Mouse (Mus musculus): ENCODE measurements around the gene Gad1. TPM values are rescaled to one million over a fixed set of nuclear protein-coding genes. Genes with fewer than 3 reads are reported as not detected.

Gad1 gene
- total RNA-seq, 2 experiments from 2014 or later = 0.78 to 1.7 TPM

DNA sequence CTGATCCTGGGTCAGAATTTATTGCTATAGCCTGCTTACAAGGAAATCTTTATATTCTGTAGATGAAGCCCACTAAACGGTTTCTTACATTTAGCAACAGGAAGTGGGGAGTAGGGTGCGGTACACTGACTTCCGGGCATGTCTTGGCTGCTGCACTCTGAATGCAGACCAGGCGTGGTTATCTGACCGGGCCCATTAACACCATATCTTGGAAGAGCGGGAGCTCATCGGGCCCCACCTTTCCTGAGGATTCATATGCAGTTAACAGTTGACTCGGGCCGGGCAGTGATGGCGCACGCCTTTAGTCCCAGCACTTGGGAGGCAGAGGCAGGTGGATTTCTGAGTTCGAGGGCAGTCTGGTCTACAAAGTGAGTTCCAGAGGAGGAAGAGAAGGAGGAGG is 75.5 kb downstream of the Gad1 start:
- no peak for DNase-seq

DNA sequence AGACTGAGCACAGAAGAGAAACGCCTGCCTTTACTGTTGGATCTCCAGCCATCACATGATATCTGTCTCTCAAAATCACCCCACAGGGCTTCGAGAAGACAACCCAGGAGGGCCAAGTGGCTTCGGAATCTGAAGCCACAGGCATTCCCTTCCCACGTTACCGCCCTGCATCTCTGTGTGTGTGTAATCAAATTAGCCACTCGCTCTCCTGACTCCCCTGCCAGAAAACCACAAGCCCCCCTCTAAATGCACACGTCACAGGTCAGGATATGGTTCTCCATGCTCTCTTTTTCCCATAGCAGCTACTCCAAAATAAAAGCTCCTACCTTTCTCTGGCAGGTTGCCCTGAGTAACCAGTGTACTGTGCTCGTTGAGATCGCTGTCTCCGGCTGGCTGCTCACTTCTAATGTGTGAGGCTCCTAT is 76.5 kb downstream of the Gad1 start:
- DNase-seq = peak; percentile 22

DNA sequence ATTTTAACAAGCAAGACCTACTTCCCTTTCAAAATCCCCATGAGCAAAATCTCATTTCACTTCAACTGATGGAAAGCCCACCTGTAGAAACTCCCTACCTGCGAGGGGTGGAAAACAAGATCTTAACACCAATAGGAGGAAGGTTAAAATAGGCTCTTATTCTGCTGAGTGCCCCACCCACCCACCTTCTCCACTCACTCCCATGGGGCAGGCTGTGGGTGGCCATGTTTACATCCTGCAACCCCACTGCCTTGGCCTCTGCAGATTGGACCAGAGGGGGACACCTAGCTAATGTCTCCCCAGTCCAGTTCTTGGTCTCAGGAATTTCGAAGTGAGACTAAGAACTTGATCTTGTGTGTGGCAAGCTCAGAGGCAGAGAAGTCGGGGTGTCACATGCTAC is 77.0 kb downstream of the Gad1 start:
- no peak for DNase-seq

DNA sequence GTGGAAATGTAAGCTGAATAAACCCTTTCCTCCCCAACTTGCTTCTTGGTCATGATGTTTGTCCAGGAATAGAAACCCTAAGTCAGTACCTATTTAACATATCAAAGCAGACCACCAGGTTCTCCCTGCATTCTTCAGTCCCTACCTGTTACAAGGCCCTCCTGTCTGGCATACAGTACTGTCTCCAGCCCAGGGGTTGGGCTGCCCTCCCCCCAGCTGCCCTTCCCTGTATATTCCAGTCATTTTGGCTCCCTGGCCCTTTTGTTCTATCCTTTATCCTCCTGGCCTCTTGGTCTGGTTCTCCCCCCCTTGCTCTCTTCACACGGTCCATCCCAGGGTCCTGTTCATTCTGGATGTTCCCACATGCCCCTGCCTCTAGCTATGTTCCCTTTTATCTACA is 78.4 kb downstream of the Gad1 start:
- no peak for DNase-seq

DNA sequence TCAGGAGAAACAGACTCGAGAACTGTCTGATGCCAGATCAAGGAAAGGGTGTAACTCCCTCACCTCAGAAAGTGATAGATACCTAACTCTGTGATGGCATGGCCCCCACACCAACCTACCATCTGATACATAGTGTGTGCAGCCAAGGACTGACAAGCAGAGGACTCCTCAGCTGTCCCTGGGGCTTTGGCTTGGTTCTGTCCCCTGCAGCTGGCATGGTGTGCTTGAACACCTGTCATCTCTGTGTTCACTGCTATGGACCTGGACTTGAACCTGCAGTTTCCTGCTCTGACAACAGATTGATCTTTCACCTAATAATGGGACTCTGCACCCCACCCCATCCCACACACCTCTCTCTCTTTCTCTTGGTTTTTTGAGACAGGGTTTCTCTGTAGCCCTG is 79.5 kb downstream of the Gad1 start:
- no peak for DNase-seq

DNA sequence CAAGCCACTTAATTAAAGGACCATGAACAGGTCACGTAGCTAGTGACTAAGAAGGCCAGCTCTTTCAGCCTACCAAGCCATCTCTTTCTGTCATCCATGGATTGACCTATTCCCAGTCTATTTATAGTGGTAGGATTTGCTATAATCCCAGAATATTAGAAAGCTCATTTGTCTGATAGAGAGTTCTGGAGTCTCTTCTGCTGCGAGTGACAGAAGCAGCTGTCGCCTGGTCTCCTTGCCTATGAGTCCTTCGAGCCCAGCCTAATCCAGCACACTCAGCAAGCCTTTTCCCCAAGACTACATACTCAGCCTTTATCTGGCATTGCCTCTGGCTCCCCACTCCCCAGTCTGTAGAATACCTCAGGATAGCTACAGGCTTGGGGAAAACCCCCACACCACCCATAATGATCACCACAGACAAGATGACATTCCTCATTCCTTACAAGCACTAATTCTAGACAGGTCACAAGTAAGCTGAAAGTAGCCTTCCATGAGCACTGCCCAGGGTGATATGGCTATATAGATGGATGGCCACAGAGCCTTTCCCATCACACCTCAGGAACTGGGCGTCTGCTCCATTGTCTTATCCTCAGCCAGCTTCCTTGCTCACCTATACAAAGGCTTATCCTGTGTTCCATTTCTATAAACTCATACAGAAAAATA is 81.3 kb downstream of the Gad1 start:
- DNase-seq = no peak

DNA sequence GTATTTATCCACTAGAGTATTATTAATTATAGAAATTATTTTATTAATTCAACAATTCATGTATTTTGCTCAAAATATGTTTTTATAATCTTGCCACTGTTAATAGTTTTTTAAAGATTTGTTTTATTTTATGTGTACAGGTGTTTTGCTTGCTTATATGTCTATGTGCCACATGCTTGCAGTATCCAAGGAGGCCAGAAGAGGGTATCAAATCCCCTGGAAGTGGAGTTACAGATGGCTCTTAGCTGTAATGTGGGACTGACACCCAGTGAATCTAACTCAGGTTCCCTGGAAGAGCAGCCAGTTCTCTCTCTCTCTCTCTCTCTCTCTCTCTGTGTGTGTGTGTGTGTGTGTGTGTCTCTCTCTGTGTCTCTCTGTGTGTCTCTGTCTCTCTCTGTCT is 88.1 kb downstream of the Gad1 start:
- DNase-seq = no peak

DNA sequence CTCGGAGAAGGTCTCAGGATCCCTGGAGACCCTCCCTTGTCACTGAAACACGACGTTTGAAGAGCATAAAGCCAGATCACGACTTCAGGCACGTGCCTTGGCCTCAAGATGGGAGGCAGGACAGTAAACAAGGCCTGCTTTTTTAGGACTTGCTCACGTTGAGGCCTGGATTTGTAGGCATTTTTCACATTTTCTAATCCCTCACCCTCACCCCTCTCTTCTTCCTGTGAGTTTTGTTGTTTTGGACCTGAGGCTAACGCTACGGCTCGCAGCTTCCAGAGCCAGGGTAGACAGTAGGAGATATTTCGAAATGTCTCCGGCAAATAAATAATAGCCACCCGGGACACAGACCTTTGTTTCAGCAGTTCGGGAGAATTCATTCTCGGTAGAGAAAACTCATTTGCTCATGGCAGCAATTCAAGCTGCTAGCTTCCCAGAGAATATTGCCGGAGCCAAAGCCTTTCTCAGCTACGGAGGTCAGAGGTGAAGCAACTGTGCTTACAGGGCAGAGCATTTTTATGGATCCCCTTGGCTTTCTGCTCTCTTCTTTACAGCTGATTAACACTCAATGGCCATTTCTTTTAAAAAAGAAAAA is 90.2 kb downstream of the Gad1 start:
- peak; percentile 31 for DNase-seq

DNA sequence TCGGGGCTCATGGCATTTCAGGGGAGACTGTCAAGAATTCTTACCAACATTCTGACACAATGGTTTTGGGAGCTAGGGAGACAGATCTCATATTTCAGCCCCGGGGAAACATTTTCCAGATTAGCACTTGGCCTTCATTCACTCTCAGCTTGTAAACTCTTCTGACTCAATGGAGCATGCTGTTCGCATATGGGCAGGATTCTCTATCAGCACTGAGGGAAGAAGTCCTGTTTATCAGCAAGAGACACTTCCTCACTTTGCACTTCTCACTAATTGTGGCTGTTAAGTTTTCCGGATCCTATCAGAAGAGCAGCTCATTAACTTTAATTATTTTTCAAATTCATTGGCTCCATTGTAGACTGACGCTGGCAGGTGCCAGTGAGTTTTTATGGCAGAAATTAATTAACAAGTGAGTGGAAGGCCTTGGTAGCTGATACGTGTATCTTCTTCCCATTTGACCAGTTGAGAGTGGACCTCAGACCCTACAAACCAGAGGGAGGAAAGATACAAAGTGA is 92.5 kb downstream of the Gad1 start:
- DNase-seq = no peak

DNA sequence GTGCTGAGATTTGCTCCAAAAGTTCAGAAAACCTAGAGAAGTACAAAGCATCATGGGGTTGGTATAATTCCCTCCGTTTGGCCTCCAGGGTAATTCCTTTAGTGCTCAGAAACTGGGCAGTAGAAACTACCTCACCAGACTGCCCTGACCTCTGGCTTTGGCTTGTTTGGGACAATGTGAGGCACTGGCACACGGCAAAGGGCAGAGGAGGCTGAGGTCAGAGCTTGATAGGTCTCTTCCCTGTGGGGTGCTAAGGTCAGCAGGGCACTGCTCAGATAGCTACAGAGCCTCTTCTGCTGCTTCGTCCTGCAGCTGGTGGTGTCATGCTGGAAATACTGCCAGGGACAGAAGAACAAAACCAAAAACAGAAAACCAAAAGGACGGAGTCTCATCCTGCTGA is 94.8 kb downstream of the Gad1 start:
- DNase-seq = no peak

DNA sequence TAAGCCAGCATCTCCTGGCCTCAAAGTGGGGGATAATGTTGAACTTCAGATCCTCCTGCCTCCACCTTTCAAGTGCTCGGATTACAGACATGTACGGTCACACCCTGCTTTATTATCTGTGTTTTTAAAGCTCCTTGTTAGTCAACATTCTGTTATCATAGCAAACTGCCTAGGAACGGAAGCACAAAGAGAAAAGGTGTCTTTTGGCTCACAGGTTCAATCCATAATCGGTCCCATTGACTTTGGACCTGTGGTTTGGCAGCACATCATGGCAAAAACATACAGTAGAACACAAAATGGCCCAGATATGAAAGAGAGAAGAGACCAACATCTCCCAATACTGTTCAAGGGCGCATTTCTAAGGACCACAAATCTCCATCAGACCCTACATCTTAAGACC is 95.4 kb downstream of the Gad1 start:
- DNase-seq = no peak

DNA sequence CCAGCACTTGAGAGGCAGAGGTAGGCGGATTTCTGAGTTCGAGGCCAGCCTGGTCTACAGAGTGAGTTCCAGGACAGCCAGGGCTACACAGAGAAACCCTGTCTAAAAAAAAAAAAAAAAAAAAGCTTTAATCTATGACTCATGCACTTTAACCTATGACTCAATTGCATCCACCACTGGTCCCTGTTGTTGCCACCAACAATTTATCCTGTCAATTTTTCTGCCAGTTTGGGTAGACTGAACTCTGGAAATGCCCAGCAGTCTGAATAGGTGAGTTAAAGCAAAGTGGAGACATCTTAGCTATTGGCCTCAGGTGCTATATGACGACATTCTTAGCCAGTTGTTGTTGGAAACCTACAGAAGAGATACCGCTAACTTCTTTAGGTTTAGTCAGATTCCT is 96.6 kb downstream of the Gad1 start:
- no peak for DNase-seq

Other genes starting within 250 kb of the Gad1 start
- 1 to 10 TPM; 1.8 to 2.3 TPM for gene Sp5, start 78.1 kb upstream of the Gad1 start, total RNA-seq (2021)
- under 1 TPM; 0.15 to 0.18 TPM for gene Erich2, start 44.3 kb upstream of the Gad1 start, total RNA-seq (2021)
- 10 to 100 TPM; 84.1 to 92.4 TPM for gene Gorasp2, start 108.5 kb downstream of the Gad1 start, total RNA-seq (2021)
- under 1 TPM; 0.33 to 0.48 TPM for gene Gm26558, start 109.0 kb downstream of the Gad1 start, total RNA-seq (2021)

All from adrenal gland, postnatal 10 days (tissue).